Mouse (Mus musculus) left cerebral cortex, postnatal 36 days (tissue): ENCODE data around the gene Tex13c2. TPM values are rescaled to one million over a fixed set of nuclear protein-coding genes. Genes with fewer than 3 reads are reported as not detected.

Source experiments
- DNase-seq, 2 experiments: peaks; one replicate each; pipeline ENCODE4 v3.0.0; 2021 to 2022; ENCODE audit warnings: low spot score in 2 of 2, mixed read lengths in 1 of 2
- intact Hi-C: fragments of 180-260 bp; cut with DNase I; formaldehyde crosslinking; loops from one replicate; pipeline ENCODE4 v1.15.1; 2025
- total RNA-seq, 2 experiments: library from RNA; stranded (reverse); gene quantifications; 2 replicates each; pipeline ENCODE4 v1.2.3; 2021

The Tex13c2 gene
- not detected for total RNA-seq

- no peak for DNase-seq
- intact Hi-C loops: no loop called here
Measured at GRCm38 (mm10) chrX:42489446-42489845, at the start of gene Tex13c2. Gene Tex13c2 (plus strand): TSS chrX:42489691.

GRCm38 (mm10) chrX:42450305-42450704, 39.2 kb upstream of the Tex13c2 start:
- DNase-seq: no peak
- intact Hi-C loops: no loop called here

- DNase-seq: no peak
- intact Hi-C loops: no loop called here
Measured at GRCm38 (mm10) chrX:42453001-42453400, 36.5 kb upstream of the Tex13c2 start.

GRCm38 (mm10) chrX:42454533-42454932, 35.0 kb upstream of the Tex13c2 start:
- intact Hi-C loops: no loop called here

GRCm38 (mm10) chrX:42490336-42490735, 845 bp downstream of the Tex13c2 start:
- no peak for DNase-seq
- intact Hi-C loops: no loop called here

More at GRCm38 (mm10) chrX:42454533-42454932, 35.0 kb upstream of the Tex13c2 start:
- DNase-seq: no peak

GRCm38 (mm10) chrX:42500538-42500937, 11.0 kb downstream of the Tex13c2 start:
- intact Hi-C loops: no loop called here
- no peak for DNase-seq

- intact Hi-C loops: no loop called here
- DNase-seq: no peak
Measured at GRCm38 (mm10) chrX:42502291-42503043, 13.0 kb downstream of the Tex13c2 start, which contains the start of gene Sh2d1a. Gene Sh2d1a (plus strand): TSS chrX:42502453.

GRCm38 (mm10) chrX:42511105-42511504, 21.6 kb downstream of the Tex13c2 start:
- intact Hi-C loops: no loop called here
- DNase-seq: no peak

- no peak for DNase-seq
- intact Hi-C loops: no loop called here
Measured at GRCm38 (mm10) chrX:42512567-42512966, 23.1 kb downstream of the Tex13c2 start.

GRCm38 (mm10) chrX:42522868-42523267, 33.4 kb downstream of the Tex13c2 start:
- intact Hi-C loops: no loop called here
- no peak for DNase-seq

GRCm38 (mm10) chrX:42530703-42531102, 41.2 kb downstream of the Tex13c2 start:
- intact Hi-C loops: no loop called here
- DNase-seq: no peak

GRCm38 (mm10) chrX:42540030-42540755, 50.7 kb downstream of the Tex13c2 start:
- intact Hi-C loops: no loop called here
- no peak for DNase-seq

- intact Hi-C loops: no loop called here
- peak; percentile 33 to 61 for DNase-seq
Measured at GRCm38 (mm10) chrX:42540756-42541053, 51.2 kb downstream of the Tex13c2 start.

Other genes with a start within 250 kb of the Tex13c2 start
- not detected for gene Sh2d1a, start 12.8 kb downstream of the Tex13c2 start, total RNA-seq